Mouse (Mus musculus): Measurements from ENCODE around the gene Sin3a. TPM values are rescaled to one million over a fixed set of nuclear protein-coding genes. Genes with fewer than 3 reads are reported as not detected.

Gene Sin3a
- polyA plus RNA-seq, 1 experiment: not detected

DNA sequence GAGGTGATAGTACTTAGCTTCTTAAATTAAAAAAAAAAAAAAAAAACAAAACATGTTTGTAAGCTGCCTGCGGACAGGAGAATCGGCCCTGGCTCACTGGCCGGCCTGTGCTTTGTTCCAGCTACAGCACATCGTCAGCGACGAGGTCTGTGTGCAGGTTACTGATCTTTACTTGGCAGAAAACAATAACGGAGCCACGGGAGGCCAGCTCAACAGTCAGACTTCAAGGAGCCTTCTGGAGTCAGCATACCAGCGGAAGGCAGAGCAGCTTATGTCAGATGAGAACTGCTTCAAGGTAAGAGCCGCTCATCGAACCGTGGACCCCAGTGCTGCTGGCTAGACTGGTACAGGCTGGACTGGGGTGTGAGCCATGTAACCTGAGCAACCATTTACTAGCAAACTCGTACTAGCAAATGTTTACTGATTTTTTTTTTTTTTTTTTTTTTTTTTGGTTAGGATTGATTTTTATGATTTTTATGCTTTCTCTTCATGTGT lies 45.5 kb downstream of the Sin3a start:
- 80% methylated on average over 13 of the region's 13 CpGs for WGBS
- H3K27ac ChIP-seq (ENCODE audit: insufficient read depth, low read depth, low read length): no peak overlapping the region
- TF ChIP-seq POLR2A (IDR thresholded peaks at IDR 0.05; ENCODE audit: insufficient read depth, low read depth, low read length) (no peak), CTCF (IDR thresholded peaks at IDR 0.05; ENCODE audit: insufficient read depth, low read depth, low read length) (no peak)
- H3K4me3 ChIP-seq (ENCODE audit: insufficient read depth, low read depth, low read length): no peak overlapping the region
- H3K4me1 ChIP-seq (ENCODE audit: control insufficient read depth, insufficient read depth, low read length): no peaks in the 10 kb centered on the region

DNA sequence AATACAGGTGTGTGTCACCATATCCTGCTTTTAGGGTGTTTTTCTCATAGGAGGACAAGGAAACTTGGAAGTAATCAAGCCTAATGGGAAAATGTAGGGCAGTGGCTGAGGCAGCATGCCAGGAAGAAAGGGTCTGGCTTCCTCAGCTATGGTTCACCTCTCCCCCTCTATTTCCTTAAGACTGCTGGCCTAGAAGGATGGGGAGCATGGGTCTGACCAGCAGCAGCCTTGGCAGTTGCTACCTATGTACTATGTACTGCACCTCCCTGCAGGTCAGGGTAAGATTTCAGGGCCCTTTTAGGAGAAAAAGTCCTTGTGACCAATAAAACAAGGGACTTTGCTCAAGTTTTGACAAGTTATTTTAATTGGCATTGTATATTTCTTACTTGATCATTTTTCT lies 57.8 kb downstream of the Sin3a start:
- Histone ChIP-seq H3K27ac (ENCODE audit: insufficient read depth, low read depth, low read length) (no peak overlapping the region), H3K4me3 (ENCODE audit: insufficient read depth, low read depth, low read length) (no peak overlapping the region), H3K4me1 (ENCODE audit: control insufficient read depth, insufficient read depth, low read length) (peaks cover 2% of the 10 kb centered on the region)
- no peak for TF ChIP-seq CTCF (IDR thresholded peaks at IDR 0.05; ENCODE audit: insufficient read depth, low read depth, low read length)
- TF ChIP-seq POLR2A (IDR thresholded peaks at IDR 0.05; ENCODE audit: insufficient read depth, low read depth, low read length): no peak

DNA sequence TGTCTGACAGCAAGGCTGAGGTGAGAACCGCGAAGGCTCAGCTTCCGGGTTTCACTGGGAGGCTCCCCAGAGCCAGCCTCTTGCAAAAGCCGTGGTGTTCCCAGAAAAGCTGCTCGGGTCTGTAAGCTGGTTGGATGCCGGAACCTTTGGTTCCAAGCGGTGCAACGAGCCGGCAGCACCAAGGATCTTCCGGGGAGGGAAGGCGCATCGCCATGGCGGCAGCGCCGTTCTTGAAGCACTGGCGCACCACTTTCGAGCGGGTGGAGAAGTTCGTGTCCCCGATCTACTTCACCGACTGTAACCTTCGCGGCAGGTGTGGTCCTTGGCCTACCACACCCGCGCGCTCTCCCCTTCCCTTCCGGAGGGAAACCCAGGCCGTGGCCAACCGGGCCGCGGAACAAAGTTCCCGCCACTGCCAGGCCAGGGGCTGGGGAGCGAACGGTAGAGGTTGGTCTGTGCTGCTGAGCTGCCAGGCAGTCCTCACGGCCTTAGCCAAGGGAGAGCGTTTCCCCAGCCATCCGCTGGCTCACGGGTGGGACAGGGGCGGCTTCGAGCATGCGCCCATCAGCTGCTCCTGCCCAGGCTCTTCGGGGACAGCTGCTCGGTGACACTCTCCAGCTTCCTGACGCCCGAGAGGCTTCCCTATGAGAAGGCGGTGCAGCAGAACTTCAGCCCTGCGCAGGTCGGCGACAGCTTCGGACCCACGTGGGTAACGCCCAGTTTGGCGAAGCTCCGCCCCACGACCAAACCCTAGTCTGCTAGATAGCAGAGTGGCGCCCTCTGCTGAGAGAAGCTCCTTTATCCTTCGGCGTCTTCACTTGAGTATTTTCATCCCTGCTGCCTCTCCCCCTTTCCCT lies 59.0 kb downstream of the Sin3a start, which contains the start of gene Man2c1:
TSS of gene Man2c1 (plus strand) at position 114 of the 857 bp plus-strand sequence.
- peaks cover 2% of the 10 kb centered on the region for H3K4me1 ChIP-seq (ENCODE audit: control insufficient read depth, insufficient read depth, low read length)
- H3K27ac ChIP-seq (ENCODE audit: insufficient read depth, low read depth, low read length): peak within 1 kb of the TSS; percentile 83
- peak within 1 kb of the TSS; percentile 56 for H3K4me3 ChIP-seq (ENCODE audit: insufficient read depth, low read depth, low read length)
- under 1% methylated on average over 58 of the region's 58 CpGs for WGBS
- TF ChIP-seq POLR2A (IDR thresholded peaks at IDR 0.05; ENCODE audit: insufficient read depth, low read depth, low read length) (peak; percentile 76), CTCF (IDR thresholded peaks at IDR 0.05; ENCODE audit: insufficient read depth, low read depth, low read length) (peak; percentile 55)

DNA sequence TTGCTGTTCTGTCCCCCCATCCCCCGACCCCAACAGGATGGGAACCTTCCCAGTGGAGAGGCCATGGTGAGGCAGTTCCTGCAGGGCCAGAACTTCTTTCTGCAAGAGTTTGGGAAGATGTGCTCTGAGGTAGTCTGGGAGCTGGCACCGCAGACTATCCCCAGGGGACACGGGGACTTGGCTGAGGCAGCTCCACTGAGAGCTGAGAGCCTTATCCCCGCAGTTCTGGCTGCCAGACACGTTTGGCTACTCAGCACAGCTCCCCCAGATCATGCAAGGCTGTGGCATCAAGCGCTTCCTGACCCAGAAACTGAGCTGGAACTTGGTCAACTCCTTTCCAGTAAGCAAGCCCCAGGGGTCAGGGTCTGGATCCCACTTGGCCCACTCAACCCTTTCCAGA lies 65.4 kb downstream of the Sin3a start:
- 80% methylated on average over 6 of the region's 6 CpGs for WGBS
- TF ChIP-seq POLR2A (IDR thresholded peaks at IDR 0.05; ENCODE audit: insufficient read depth, low read depth, low read length): no peak
- TF ChIP-seq CTCF (IDR thresholded peaks at IDR 0.05; ENCODE audit: insufficient read depth, low read depth, low read length): no peak

DNA sequence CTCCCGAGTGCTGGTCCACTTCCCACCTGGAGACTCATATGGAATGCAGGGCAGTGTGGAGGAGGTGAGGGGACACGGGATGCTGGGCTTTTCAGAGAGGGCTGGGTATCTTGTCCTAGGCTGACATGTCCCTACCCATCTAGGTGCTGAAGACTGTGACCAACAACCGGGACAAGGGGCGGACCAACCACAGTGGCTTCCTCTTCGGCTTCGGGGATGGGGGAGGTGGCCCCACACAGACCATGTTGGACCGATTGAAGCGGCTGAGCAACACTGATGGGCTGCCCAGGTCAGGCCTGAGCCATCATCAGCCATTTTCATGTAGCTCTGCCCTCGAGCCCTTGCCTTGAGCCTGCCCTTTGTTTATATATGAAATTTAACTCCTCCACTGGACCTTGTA lies 65.9 kb downstream of the Sin3a start:
- no peak for TF ChIP-seq POLR2A (IDR thresholded peaks at IDR 0.05; ENCODE audit: insufficient read depth, low read depth, low read length)
- no peak for TF ChIP-seq CTCF (IDR thresholded peaks at IDR 0.05; ENCODE audit: insufficient read depth, low read depth, low read length)
- Histone ChIP-seq H3K4me1 (ENCODE audit: control insufficient read depth, insufficient read depth, low read length) (no peaks in the 10 kb centered on the region), H3K27ac (ENCODE audit: insufficient read depth, low read depth, low read length) (no peak overlapping the region), H3K4me3 (ENCODE audit: insufficient read depth, low read depth, low read length) (no peak overlapping the region)
- 91% methylated on average over 9 of the region's 9 CpGs for WGBS

More for the DNA sequence above, 65.4 kb downstream of the Sin3a start:
- Histone ChIP-seq H3K4me3 (ENCODE audit: insufficient read depth, low read depth, low read length) (no peak overlapping the region), H3K27ac (ENCODE audit: insufficient read depth, low read depth, low read length) (no peak overlapping the region), H3K4me1 (ENCODE audit: control insufficient read depth, insufficient read depth, low read length) (no peaks in the 10 kb centered on the region)

DNA sequence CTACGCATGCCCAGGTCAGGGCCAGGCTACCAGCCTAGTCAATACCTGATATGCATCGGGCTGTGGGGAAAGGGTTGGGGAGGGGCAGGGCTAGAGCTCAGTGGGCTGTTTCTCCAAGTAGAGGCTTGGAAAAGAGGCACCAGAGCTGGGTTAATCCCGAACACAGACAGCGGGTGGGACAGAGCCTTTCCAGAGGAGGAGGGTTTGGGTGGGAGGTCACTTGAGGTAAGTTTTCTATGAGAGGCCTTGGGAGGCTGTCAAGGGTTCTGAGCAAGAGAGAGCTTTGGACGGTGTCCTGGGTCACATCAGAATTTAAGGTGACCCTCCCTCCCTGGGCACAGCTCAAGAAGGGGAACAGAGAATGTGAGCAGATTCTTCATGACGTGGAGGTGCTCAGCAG lies 66.7 kb downstream of the Sin3a start:
- WGBS: 96% methylated on average over 6 of the region's 6 CpGs
- TF ChIP-seq POLR2A (IDR thresholded peaks at IDR 0.05; ENCODE audit: insufficient read depth, low read depth, low read length) (no peak), CTCF (IDR thresholded peaks at IDR 0.05; ENCODE audit: insufficient read depth, low read depth, low read length) (no peak)
- Histone ChIP-seq H3K4me3 (ENCODE audit: insufficient read depth, low read depth, low read length) (no peak overlapping the region), H3K4me1 (ENCODE audit: control insufficient read depth, insufficient read depth, low read length) (no peaks in the 10 kb centered on the region), H3K27ac (ENCODE audit: insufficient read depth, low read depth, low read length) (no peak overlapping the region)

DNA sequence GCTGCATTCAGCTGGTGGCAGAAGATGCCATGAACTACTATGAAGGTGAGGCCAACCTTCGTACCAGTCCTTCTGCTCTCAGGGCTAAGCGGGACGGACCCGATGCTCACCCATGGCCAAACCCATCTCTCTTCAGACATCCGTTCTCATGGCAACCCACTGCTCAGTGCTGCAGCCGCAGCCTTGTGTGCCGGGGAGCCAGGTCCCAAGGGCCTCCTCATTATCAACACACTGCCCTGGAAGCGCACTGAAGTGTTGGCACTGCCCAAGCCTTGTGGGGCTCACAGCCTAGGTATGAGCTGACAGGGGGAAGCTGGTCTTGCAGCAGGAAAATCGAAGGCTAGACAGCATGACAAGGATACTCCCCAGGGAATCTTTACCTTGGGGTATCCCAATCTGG lies 67.3 kb downstream of the Sin3a start:
- no peak for TF ChIP-seq CTCF (IDR thresholded peaks at IDR 0.05; ENCODE audit: insufficient read depth, low read depth, low read length)
- TF ChIP-seq POLR2A (IDR thresholded peaks at IDR 0.05; ENCODE audit: insufficient read depth, low read depth, low read length): no peak
- H3K4me1 ChIP-seq (ENCODE audit: control insufficient read depth, insufficient read depth, low read length): no peaks in the 10 kb centered on the region
- no peak overlapping the region for H3K4me3 ChIP-seq (ENCODE audit: insufficient read depth, low read depth, low read length)
- no peak overlapping the region for H3K27ac ChIP-seq (ENCODE audit: insufficient read depth, low read depth, low read length)
- WGBS: 89% methylated on average over 9 of the region's 9 CpGs

DNA sequence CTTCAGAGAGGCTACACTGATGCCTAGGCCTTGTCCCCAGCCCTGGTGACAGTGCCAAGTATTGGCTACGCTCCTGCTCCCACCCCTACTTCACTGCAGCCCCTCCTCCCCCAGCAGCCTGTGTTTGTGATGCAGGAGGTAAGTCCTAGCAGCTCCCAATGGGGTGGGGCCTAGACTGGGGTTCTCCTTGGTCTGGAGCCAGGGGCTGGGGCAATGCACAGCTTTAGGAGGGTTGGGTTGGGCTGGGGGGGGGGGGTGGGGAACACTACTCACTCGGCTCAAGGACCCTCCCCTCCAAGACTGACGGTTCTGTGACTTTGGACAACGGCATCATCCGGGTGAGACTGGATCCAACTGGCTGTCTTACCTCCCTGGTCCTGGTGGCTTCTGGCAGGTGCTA lies 67.7 kb downstream of the Sin3a start:
- 84% methylated on average over 5 of the region's 5 CpGs for WGBS
- Histone ChIP-seq H3K4me1 (ENCODE audit: control insufficient read depth, insufficient read depth, low read length) (no peaks in the 10 kb centered on the region), H3K27ac (ENCODE audit: insufficient read depth, low read depth, low read length) (no peak overlapping the region), H3K4me3 (ENCODE audit: insufficient read depth, low read depth, low read length) (no peak overlapping the region)
- TF ChIP-seq CTCF (IDR thresholded peaks at IDR 0.05; ENCODE audit: insufficient read depth, low read depth, low read length) (no peak), POLR2A (IDR thresholded peaks at IDR 0.05; ENCODE audit: insufficient read depth, low read depth, low read length) (no peak)

All from olfactory bulb, adult 2 months (tissue).